In genomic region chr12:64455228-64455627, GRCm38 (mm10) we compare ENCODE assay signal across 24 mouse cellular contexts. TPM values are rescaled to one million over a fixed set of nuclear protein-coding genes. Genes with fewer than 3 reads are reported as not detected.
A peak's percentile ranks its signal among the peaks of the same experiment; 100 is the strongest.
DNase-seq lines count a peak whose midpoint lies in the region; ATAC-seq and TF ChIP-seq lines count a peak whose summit lies in the region.
"Had no signal": no experiment of that assay in that cellular context is flagged by ENCODE, and none has a peak within 500 bp of the region (broad histone marks: within the 10 kb centered on the region; RNA-seq: fewer than 3 reads in every experiment).

No protein-coding gene starts in this region.

- no peak for TF ChIP-seq RAD21 in MEL (IDR thresholded peaks at IDR 0.05; ENCODE audit: low read depth, low read length)

- no peak for TF ChIP-seq POLR2A in MEL (IDR thresholded peaks at IDR 0.05; ENCODE audit: control insufficient read depth in 1 of 2, insufficient read depth in 1 of 2, low read depth in 1 of 2, low read length in 2 of 2, poor library complexity in 1 of 2)

- peaks cover 0 to 2% of the 10 kb centered on the region in 2 experiments; a peak in 2 of 4 replicates for H3K36me3 ChIP-seq in MEL (ENCODE audit: control insufficient read depth in 1 of 2, insufficient read depth in 2 of 2, low read length in 2 of 2)
- H3K36me3 ChIP-seq: G1E had no signal

- H3K27ac ChIP-seq in MEL (ENCODE audit: control insufficient read depth, low read depth, low read length), result no peak overlapping the region

- no peaks in the 10 kb centered on the region for H3K79me2 ChIP-seq in MEL (ENCODE audit: control insufficient read depth, insufficient read depth, low read length, poor library complexity)

- no peak overlapping the region for H3K4me3 ChIP-seq in MEL (ENCODE audit: control insufficient read depth in 1 of 2, insufficient read depth in 1 of 2, low read depth in 2 of 2, low read length in 2 of 2)

- DNase-seq in MEL (ENCODE audit: low read depth, low spot score), result peak; percentile 67
- DNase-seq: adrenal gland, adult 2 months; adrenal gland, adult 8-10 months; adrenal gland, postnatal 10 days; adrenal gland, postnatal 14 days; adrenal gland, postnatal 25 days; adrenal gland, postnatal 36 days; B cell, adult 2 months; cerebellum, adult 11 months; cerebellum, adult 11-12 months; cerebellum, adult 18-20 months; cerebellum, adult 2 months; cerebellum, adult 8-10 months; cerebellum, adult 9-10 months had no signal

- peak; percentile 37 to 47; a peak in 3 of 4 replicates for TF ChIP-seq EP300 in MEL (IDR thresholded peaks at IDR 0.05; ENCODE audit: low read depth in 1 of 2, low read length in 2 of 2)

- H3K9ac ChIP-seq in MEL (ENCODE audit: control insufficient read depth, low read depth, low read length, poor library complexity, severe bottlenecking), result no peak overlapping the region

- TF ChIP-seq CTCF in MEL (IDR thresholded peaks at IDR 0.05 in 2 of 3, conservative IDR thresholded peaks at IDR 0.05 in 1 of 3; ENCODE audit: control insufficient read depth in 1 of 3, insufficient read depth in 1 of 3, low read depth in 2 of 3, low read length in 3 of 3, poor library complexity in 1 of 3, severe bottlenecking in 1 of 3), result no peak

- no peaks in the 10 kb centered on the region for H3K27me3 ChIP-seq in MEL (ENCODE audit: control insufficient read depth in 1 of 2, insufficient read depth in 2 of 2, low read length in 2 of 2)
- H3K27me3 ChIP-seq: CH12.LX, Patski had no signal

- no peak for ATAC-seq in CD4-positive, CD25-positive, alpha-beta regulatory T cell, adult 4 months
- ATAC-seq: activated CD4-positive, CD25-positive, alpha-beta regulatory T cell, adult 4 months; Patski had no signal

- peaks cover 0 to 5% of the 10 kb centered on the region in 2 experiments; a peak in 1 of 4 replicates for H3K4me1 ChIP-seq in MEL (ENCODE audit: control insufficient read depth in 1 of 2, insufficient read depth in 2 of 2, low read length in 2 of 2)

- no peaks in the 10 kb centered on the region for H3K9me3 ChIP-seq in MEL (replicated peaks; ENCODE audit: insufficient read depth, low read length)
- H3K9me3 ChIP-seq: G1E had no signal

TF ChIP-seq in MEL, 35 proteins besides CTCF, POLR2A, EP300 and RAD21:
- TF ChIP-seq MEF2A (IDR thresholded peaks at IDR 0.05; ENCODE audit: extremely low read depth, insufficient replicate concordance, low read depth, low read length, poor library complexity, severe bottlenecking) (no peak), ETS1 (IDR thresholded peaks at IDR 0.05; ENCODE audit: low read depth, low read length) (peak; percentile 7; the same call in 1 of the 2 replicates), ZNF384 (IDR thresholded peaks at IDR 0.05; ENCODE audit: low read depth, low read length) (peak; percentile 85)

RNA-seq across cellular contexts. Expression of gene Fscb, which starts 19.3 kb away (rescaled TPM):
- not detected in 2 replicates for total RNA-seq in MEL (2012; rRNA removed)
- not detected for polyA plus RNA-seq in MEL (2012; ENCODE audit: insufficient read depth in 1 of 2, insufficient read length in 2 of 2, low read depth in 1 of 2, low replicate concordance in 2 of 2, missing spikeins in 1 of 2)
- polyA plus RNA-seq in CD4-positive, CD25-positive, alpha-beta regulatory T cell, adult 4 months (2017; shearing (Covaris generic)), result not detected
- total RNA-seq: adrenal gland, adult 18-20 months; adrenal gland, adult 2 months; adrenal gland, adult 8-10 months; adrenal gland, postnatal 10 days; adrenal gland, postnatal 14 days; adrenal gland, postnatal 25 days; adrenal gland, postnatal 36 days; adrenal gland, postnatal 4 days; CH12.LX; ES-E14 had no signal
- polyA plus RNA-seq: activated CD4-positive, CD25-positive, alpha-beta regulatory T cell, adult 4 months; adrenal gland, adult 2 months; brain, embryonic 14.5 days; C2C12; cerebellum, adult 2 months; G1E; Patski had no signal
